16 mouse cellular contexts compared by ENCODE assay signal in genomic region chr10:84711940-84712339, GRCm38 (mm10). TPM values are rescaled to one million over a fixed set of nuclear protein-coding genes. Genes with fewer than 3 reads are reported as not detected.
DNase-seq lines count a peak whose midpoint lies in the region; ATAC-seq lines count a peak whose summit lies in the region.
"Had no signal": no experiment of that assay in that cellular context is flagged by ENCODE, and none has a peak within 500 bp of the region (broad histone marks: within the 10 kb centered on the region; RNA-seq: fewer than 3 reads in every experiment).

No protein-coding gene starts in this region.

- H3K4me2 ChIP-seq in forebrain, embryonic 15.5 days (replicated peaks), result no peak overlapping the region
- H3K4me2 ChIP-seq in kidney, embryonic 16.5 days (replicated peaks; ENCODE audit: low read depth, low read length), result no peak overlapping the region
- no peak overlapping the region for H3K4me2 ChIP-seq in hindbrain, embryonic 12.5 days (replicated peaks)
- H3K4me2 ChIP-seq in midbrain, embryonic 14.5 days (ENCODE audit: low read length), result peak overlapping the region; percentile 16; the same call in 1 of the 2 replicates
- H3K4me2 ChIP-seq: embryonic facial prominence, embryonic 15.5 days had no signal

- DNase-seq in forebrain, embryonic 10.5 days (ENCODE audit: extremely low spot score, low spot score), result no peak
- no peak for DNase-seq in kidney, postnatal 10 days
- peak; percentile 61 for DNase-seq in midbrain, embryonic 14.5 days
- no peak for DNase-seq in embryo, embryonic 10 days (ENCODE audit: low spot score)
- no peak for DNase-seq in gastrocnemius, postnatal 10 days
- DNase-seq: adrenal gland, postnatal 14 days; heart, adult 11 months; thymus, adult 2 months had no signal

- 70% methylated on average over 5 of the region's 5 CpGs for WGBS in forebrain, embryonic 15.5 days
- 87% methylated on average over 5 of the region's 5 CpGs for WGBS in forebrain, embryonic 10.5 days
- WGBS in kidney, embryonic 16.5 days, result 75% methylated on average over 5 of the region's 5 CpGs
- WGBS in hindbrain, embryonic 12.5 days, result 50% methylated on average over 5 of the region's 5 CpGs
- 23% methylated on average over 5 of the region's 5 CpGs for WGBS in midbrain, embryonic 14.5 days

- peaks cover 13% of the 10 kb centered on the region; the same call in 1 of the 2 replicates for H3K36me3 ChIP-seq in forebrain, embryonic 15.5 days
- peaks cover 43% of the 10 kb centered on the region for H3K36me3 ChIP-seq in forebrain, embryonic 10.5 days (replicated peaks)
- H3K36me3 ChIP-seq in kidney, embryonic 16.5 days (ENCODE audit: insufficient read depth, low read length), result peaks cover 13% of the 10 kb centered on the region
- H3K36me3 ChIP-seq in hindbrain, embryonic 12.5 days, result peaks cover 17% of the 10 kb centered on the region
- peaks cover 27% of the 10 kb centered on the region for H3K36me3 ChIP-seq in midbrain, embryonic 14.5 days (ENCODE audit: control insufficient read depth, insufficient read depth, low read length)

- H3K9ac ChIP-seq in forebrain, embryonic 15.5 days (replicated peaks), result no peak overlapping the region
- no peak overlapping the region for H3K9ac ChIP-seq in kidney, embryonic 16.5 days (replicated peaks; ENCODE audit: low read length)
- H3K9ac ChIP-seq in hindbrain, embryonic 12.5 days, result no peak overlapping the region
- H3K9ac ChIP-seq in midbrain, embryonic 14.5 days (replicated peaks; ENCODE audit: low read length), result no peak overlapping the region
- H3K9ac ChIP-seq: embryonic facial prominence, embryonic 15.5 days had no signal

- H3K27me3 ChIP-seq in forebrain, embryonic 15.5 days, result no peaks in the 10 kb centered on the region; the same call in 1 of the 2 replicates
- peaks cover 85% of the 10 kb centered on the region for H3K27me3 ChIP-seq in forebrain, embryonic 10.5 days (ENCODE audit: poor library complexity, severe bottlenecking)
- H3K27me3 ChIP-seq in kidney, embryonic 16.5 days (ENCODE audit: insufficient read depth, low read length), result no peaks in the 10 kb centered on the region
- no peaks in the 10 kb centered on the region for H3K27me3 ChIP-seq in hindbrain, embryonic 12.5 days
- H3K27me3 ChIP-seq in midbrain, embryonic 14.5 days (ENCODE audit: control insufficient read depth, insufficient read depth, low read length), result peaks cover 9% of the 10 kb centered on the region; the same call in 1 of the 2 replicates
- H3K27me3 ChIP-seq: embryonic facial prominence, embryonic 15.5 days; megakaryocyte, embryonic 14.5 days had no signal

- H3K9me3 ChIP-seq in forebrain, embryonic 15.5 days, result no peaks in the 10 kb centered on the region
- no peaks in the 10 kb centered on the region for H3K9me3 ChIP-seq in forebrain, embryonic 10.5 days
- no peaks in the 10 kb centered on the region for H3K9me3 ChIP-seq in kidney, embryonic 16.5 days (ENCODE audit: low read length)
- H3K9me3 ChIP-seq in hindbrain, embryonic 12.5 days (replicated peaks), result no peaks in the 10 kb centered on the region
- no peaks in the 10 kb centered on the region for H3K9me3 ChIP-seq in midbrain, embryonic 14.5 days (ENCODE audit: control insufficient read depth, low read length)
- H3K9me3 ChIP-seq: embryonic facial prominence, embryonic 15.5 days; megakaryocyte, embryonic 14.5 days had no signal

- no peak for ATAC-seq in forebrain, embryonic 15.5 days (replicated peaks)
- no peak for ATAC-seq in kidney, embryonic 16.5 days (ENCODE audit: low FRiP score, low TSS enrichment)
- ATAC-seq in hindbrain, embryonic 12.5 days (ENCODE audit: low FRiP score), result no peak
- ATAC-seq in midbrain, embryonic 14.5 days (ENCODE audit: low FRiP score, low TSS enrichment), result no peak
- ATAC-seq: inflammation-experienced regulatory T-cells, adult 6 months had no signal

- no peak overlapping the region for H3K4me3 ChIP-seq in forebrain, embryonic 15.5 days
- no peak overlapping the region for H3K4me3 ChIP-seq in forebrain, embryonic 10.5 days
- H3K4me3 ChIP-seq in kidney, embryonic 16.5 days (ENCODE audit: low read length), result no peak overlapping the region
- no peak overlapping the region for H3K4me3 ChIP-seq in hindbrain, embryonic 12.5 days
- no peak overlapping the region for H3K4me3 ChIP-seq in midbrain, embryonic 14.5 days (replicated peaks; ENCODE audit: low read depth, low read length)
- H3K4me3 ChIP-seq: embryonic facial prominence, embryonic 15.5 days; megakaryocyte, embryonic 14.5 days had no signal

- peaks cover 40% of the 10 kb centered on the region for H3K4me1 ChIP-seq in forebrain, embryonic 15.5 days
- H3K4me1 ChIP-seq in forebrain, embryonic 10.5 days, result peaks cover 52% of the 10 kb centered on the region
- H3K4me1 ChIP-seq in kidney, embryonic 16.5 days (ENCODE audit: insufficient read depth, low read length), result peaks cover 14% of the 10 kb centered on the region
- peaks cover 56% of the 10 kb centered on the region for H3K4me1 ChIP-seq in hindbrain, embryonic 12.5 days
- peaks cover 49% of the 10 kb centered on the region for H3K4me1 ChIP-seq in midbrain, embryonic 14.5 days (ENCODE audit: control insufficient read depth, insufficient read depth, low read length)

- peak overlapping the region; percentile 46; the same call in 1 of the 2 replicates for H3K27ac ChIP-seq in forebrain, embryonic 15.5 days (replicated peaks)
- H3K27ac ChIP-seq in forebrain, embryonic 10.5 days, result no peak overlapping the region
- H3K27ac ChIP-seq in kidney, embryonic 16.5 days (ENCODE audit: low read length), result peak overlapping the region; percentile 63; the same call in 1 of the 2 replicates
- peak overlapping the region; percentile 74 for H3K27ac ChIP-seq in hindbrain, embryonic 12.5 days
- peak overlapping the region; percentile 72; the same call in 1 of the 2 replicates for H3K27ac ChIP-seq in midbrain, embryonic 14.5 days (replicated peaks; ENCODE audit: low read depth, low read length)
- H3K27ac ChIP-seq: embryonic facial prominence, embryonic 15.5 days had no signal

RNA-seq across cellular contexts. Expression of gene Rfx4, which starts 43.9 kb away (rescaled TPM):
- 7.1 and 8.4 TPM in 2 replicates for polyA plus RNA-seq in forebrain, embryonic 15.5 days (2015; fragmentation: Nextera tagmentation; extraction: Ambion mirVana)
- 24.8 and 26.1 TPM in 2 replicates for polyA plus RNA-seq in forebrain, embryonic 10.5 days (2016; fragmentation: Nextera tagmentation; extraction: Ambion mirVana)
- 0.20 and 0.33 TPM in 2 replicates for polyA plus RNA-seq in kidney, embryonic 16.5 days (2015; fragmentation: Nextera tagmentation; extraction: Ambion mirVana)
- 40.9 and 49.2 TPM in 2 replicates for polyA plus RNA-seq in hindbrain, embryonic 12.5 days (2016; fragmentation: Nextera tagmentation; extraction: Ambion mirVana)
- polyA plus RNA-seq in midbrain, embryonic 14.5 days (2014; fragmentation: Nextera tagmentation; extraction: Ambion mirVana), result 16.2 and 25.1 TPM in 2 replicates
- under 1 TPM; 0.09 to 0.11 TPM for total RNA-seq in gastrocnemius, postnatal 10 days (2021)
- total RNA-seq: common myeloid progenitor, adult 5-6 weeks had no signal
- polyA plus RNA-seq: large intestine, adult 2 months had no signal
